Mouse (Mus musculus) liver, postnatal 0 days (tissue): ENCODE measurements around the gene Fbxo4.

Source experiments
- CTCF ChIP-seq: sonication (generic); IDR thresholded peaks from 2 replicates; pipeline ENCODE4 v1.5.1; 2016; ENCODE audit warnings: antibody characterized with exemption, low read depth
- EP300 ChIP-seq: IDR thresholded peaks from 2 replicates; pipeline ENCODE4 v1.6.1; 2016; ENCODE audit warnings: antibody characterized with exemption, low read depth, mild to moderate bottlenecking

DNA sequence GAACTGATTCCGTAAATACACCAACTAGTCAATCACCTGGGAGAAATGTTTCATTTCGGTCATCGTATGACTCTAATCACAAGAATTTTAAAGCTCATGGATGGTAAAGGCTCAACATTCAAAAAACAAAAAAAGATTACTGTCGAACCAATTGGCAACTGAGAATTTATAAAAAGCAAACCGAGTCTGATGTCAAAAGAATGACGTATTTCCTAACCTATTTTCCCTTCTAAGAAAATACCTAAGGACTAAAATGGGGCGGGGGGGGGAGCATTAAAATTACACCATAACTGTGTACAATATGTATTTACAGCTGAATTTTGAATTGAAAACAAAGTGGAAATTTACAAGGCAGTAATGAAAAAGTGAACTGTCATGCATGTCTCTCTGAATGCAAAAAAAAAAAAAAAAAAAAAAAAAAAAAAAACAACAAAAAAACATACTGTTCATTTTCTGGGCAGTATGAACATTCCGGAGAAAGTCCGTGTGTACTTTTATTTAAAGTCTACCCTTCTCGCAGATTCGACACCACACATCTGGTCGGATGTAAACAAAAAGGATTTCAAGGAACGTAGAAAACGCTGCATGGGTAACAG is 15.6 kb upstream of the Fbxo4 start:
- no peak for TF ChIP-seq CTCF
- TF ChIP-seq EP300: no peak
